Mouse (Mus musculus) midbrain, embryonic 12.5 days (tissue): Measurements from ENCODE around the gene Pklr. TPM values are rescaled to one million over a fixed set of nuclear protein-coding genes. Genes with fewer than 3 reads are reported as not detected.

ENCODE experiments used
- ATAC-seq: fragments of 200-750 bp; cut with Nextera tagmentation; 2 replicates; pipeline ENCODE4 v1.8.0; 2017; ENCODE audit warnings: low read depth, moderate TSS enrichment, moderate library complexity; ENCODE audit not compliant: low FRiP score
- H3K27ac ChIP-seq: fragments of 300-500 bp; sonication (generic); replicated peaks from 2 replicates; pipeline ENCODE4 v1.5.1; 2016; ENCODE audit warnings: mild to moderate bottlenecking
- H3K27me3 ChIP-seq: fragments of 300-500 bp; sonication (generic); 2 replicates; pipeline ENCODE4 v1.6.1; 2016; ENCODE audit warnings: mild to moderate bottlenecking
- H3K36me3 ChIP-seq: fragments of 300-500 bp; sonication (generic); 2 replicates; pipeline ENCODE4 v1.6.1; 2016
- H3K4me1 ChIP-seq: fragments of 300-500 bp; sonication (generic); 2 replicates; pipeline ENCODE4 v1.6.1; 2016
- H3K4me2 ChIP-seq: fragments of 300-500 bp; sonication (generic); replicated peaks from 2 replicates; pipeline ENCODE4 v1.6.1; 2016; ENCODE audit warnings: mild to moderate bottlenecking, moderate library complexity
- H3K4me3 ChIP-seq: fragments of 300-500 bp; sonication (generic); 2 replicates; pipeline ENCODE4 v1.5.1; 2016; ENCODE audit warnings: mild to moderate bottlenecking
- H3K9ac ChIP-seq: fragments of 300-500 bp; sonication (generic); replicated peaks from 2 replicates; pipeline ENCODE4 v1.6.1; 2016; ENCODE audit warnings: mild to moderate bottlenecking, moderate library complexity
- H3K9me3 ChIP-seq: fragments of 300-500 bp; sonication (generic); 2 replicates; pipeline ENCODE4 v1.6.1; 2016; ENCODE audit warnings: mild to moderate bottlenecking
- WGBS: fragments of 180-500 bp; shearing (Covaris S2); methylation state at CpG from one replicate; pipeline ENCODE4 v1.1.7; 2016; 5-methylcytosine and 5-hydroxymethylcytosine counted together
- polyA plus RNA-seq: library from polyadenylated mRNA; unstranded; fragments of >200 nt; fragmentation: Nextera tagmentation; extraction: Ambion mirVana; gene quantifications from 2 replicates; pipeline ENCODE4 v1.2.1, GENCODE M21; 2016

The Pklr gene
- polyA plus RNA-seq, 1 experiment from 2014 or later = 0.33 TPM

GRCm38 (mm10) chr3:89187197-89187596 is 51.3 kb downstream of the Pklr start:
- peaks cover 8% of the 10 kb centered on the region; the same call in 1 of the 2 replicates for H3K36me3 ChIP-seq
- H3K4me1 ChIP-seq = peaks cover 44% of the 10 kb centered on the region
- 35% methylated on average over 23 of the region's 23 CpGs for WGBS
- no peak overlapping the region for H3K4me3 ChIP-seq
- no peak overlapping the region for H3K9ac ChIP-seq
- no peaks in the 10 kb centered on the region for H3K9me3 ChIP-seq
- ATAC-seq = no peak
- H3K27me3 ChIP-seq = peaks cover 18% of the 10 kb centered on the region
- H3K4me2 ChIP-seq = no peak overlapping the region
- no peak overlapping the region for H3K27ac ChIP-seq

GRCm38 (mm10) chr3:89187690-89188477 is 51.9 kb downstream of the Pklr start:
- Histone ChIP-seq H3K9ac (no peak overlapping the region), H3K4me2 (no peak overlapping the region), H3K36me3 (peaks cover 7% of the 10 kb centered on the region; the same call in 1 of the 2 replicates), H3K4me1 (peaks cover 41% of the 10 kb centered on the region), H3K9me3 (no peaks in the 10 kb centered on the region), H3K27me3 (peaks cover 18% of the 10 kb centered on the region), H3K27ac (no peak overlapping the region), H3K4me3 (no peak overlapping the region)
- ATAC-seq = no peak
- 59% methylated on average over 18 of the region's 18 CpGs for WGBS

DNA sequence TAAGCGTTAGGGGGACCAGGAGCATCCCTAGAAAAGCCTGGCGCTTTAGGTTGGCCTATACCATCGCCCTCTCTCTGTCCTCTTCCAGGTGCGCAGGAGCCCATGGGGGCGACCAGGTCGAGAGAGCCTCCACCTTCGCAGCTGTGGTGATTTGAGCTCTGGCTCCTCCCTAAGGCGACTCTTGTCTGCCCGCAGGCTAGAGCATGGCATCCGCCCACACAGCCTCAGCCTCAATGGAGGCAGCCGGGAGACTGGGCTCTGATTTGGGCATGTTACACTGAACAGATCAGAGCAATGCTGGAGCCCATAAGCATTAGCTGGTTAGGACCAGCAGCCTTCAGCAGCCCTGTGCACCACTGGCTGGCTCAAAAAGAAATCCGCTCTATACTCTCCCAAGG is 52.5 kb downstream of the Pklr start:
- Histone ChIP-seq H3K4me2 (no peak overlapping the region), H3K4me1 (peaks cover 38% of the 10 kb centered on the region), H3K9ac (no peak overlapping the region), H3K36me3 (peaks cover 7% of the 10 kb centered on the region; the same call in 1 of the 2 replicates), H3K27me3 (peaks cover 18% of the 10 kb centered on the region), H3K4me3 (no peak overlapping the region), H3K27ac (no peak overlapping the region), H3K9me3 (no peaks in the 10 kb centered on the region)
- 65% methylated on average over 12 of the region's 12 CpGs for WGBS
- no peak for ATAC-seq

GRCm38 (mm10) chr3:89190436-89190835 is 54.5 kb downstream of the Pklr start:
- peaks cover 7% of the 10 kb centered on the region; the same call in 1 of the 2 replicates for H3K36me3 ChIP-seq
- H3K9ac ChIP-seq = no peak overlapping the region
- peaks cover 18% of the 10 kb centered on the region for H3K27me3 ChIP-seq
- no peak overlapping the region for H3K27ac ChIP-seq
- no peak for ATAC-seq
- no peak overlapping the region for H3K4me2 ChIP-seq
- H3K9me3 ChIP-seq = no peaks in the 10 kb centered on the region
- peaks cover 20% of the 10 kb centered on the region for H3K4me1 ChIP-seq
- 87% methylated on average over 8 of the region's 8 CpGs for WGBS
- no peak overlapping the region for H3K4me3 ChIP-seq

DNA sequence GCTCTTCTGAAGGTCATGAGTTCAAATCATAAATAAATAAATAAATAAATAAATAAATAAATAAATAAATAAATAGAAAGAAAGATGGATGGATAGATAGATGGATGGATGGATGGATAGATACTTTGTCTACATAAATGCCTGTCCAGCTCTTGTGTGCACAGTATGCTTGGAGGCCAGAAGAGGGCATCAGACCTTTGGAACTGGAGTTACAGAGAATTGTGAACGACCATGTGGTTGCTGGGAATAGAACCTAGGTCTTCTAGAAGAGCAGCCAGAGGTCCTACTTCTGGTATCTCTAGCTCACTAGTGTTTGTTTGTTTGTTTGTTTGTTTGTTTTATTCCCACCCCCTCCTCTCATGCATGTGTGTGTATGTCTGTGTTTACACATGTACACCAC is 57.4 kb downstream of the Pklr start:
- 0 out of 2 replicates have a peak, but pooled peaks cover 4% of the 10 kb centered on the region for H3K27me3 ChIP-seq
- no peak overlapping the region for H3K4me3 ChIP-seq
- H3K9me3 ChIP-seq = no peaks in the 10 kb centered on the region
- 65% methylated on average over 1 of the region's 1 CpGs for WGBS
- no peak overlapping the region for H3K4me2 ChIP-seq
- H3K27ac ChIP-seq = no peak overlapping the region
- H3K36me3 ChIP-seq = peaks cover 4% of the 10 kb centered on the region; the same call in 1 of the 2 replicates
- ATAC-seq = no peak
- H3K4me1 ChIP-seq = peaks cover 8% of the 10 kb centered on the region
- H3K9ac ChIP-seq = no peak overlapping the region

DNA sequence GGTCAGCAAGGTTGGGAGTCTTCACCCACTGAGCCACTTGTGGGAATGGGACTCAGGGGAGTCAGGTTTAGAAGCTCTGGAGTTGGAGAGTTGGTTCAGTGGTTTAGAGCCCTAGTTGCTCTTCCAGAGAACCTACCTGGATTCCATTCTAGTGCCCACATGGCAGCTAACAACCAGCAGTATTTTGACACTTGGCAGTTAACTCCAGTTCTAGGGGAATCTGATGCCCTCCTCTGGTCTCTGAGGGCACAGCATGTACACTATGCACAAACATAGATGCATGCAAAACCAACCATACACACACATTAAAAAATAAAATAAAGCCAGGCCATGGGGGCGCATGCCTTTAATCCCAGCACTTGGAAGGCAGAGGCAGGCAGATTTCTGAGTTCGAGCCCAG is 57.9 kb downstream of the Pklr start:
- no peak overlapping the region for H3K4me3 ChIP-seq
- H3K9ac ChIP-seq = no peak overlapping the region
- ATAC-seq = no peak
- no peaks in the 10 kb centered on the region for H3K9me3 ChIP-seq
- H3K27ac ChIP-seq = no peak overlapping the region
- H3K4me2 ChIP-seq = no peak overlapping the region
- WGBS = 89% methylated on average over 2 of the region's 2 CpGs
- no peaks in the 10 kb centered on the region for H3K27me3 ChIP-seq
- no peaks in the 10 kb centered on the region for H3K36me3 ChIP-seq
- peaks cover 8% of the 10 kb centered on the region for H3K4me1 ChIP-seq

Other genes starting within 250 kb of the Pklr start
- gene Msto1, start 222.1 kb upstream of the Pklr start, polyA plus RNA-seq = 44.3 and 46.1 TPM in 2 replicates
- 22.5 and 23.7 TPM in 2 replicates for gene Ash1l, start 185.5 kb upstream of the Pklr start, polyA plus RNA-seq
- gene Dap3, start 185.0 kb upstream of the Pklr start, polyA plus RNA-seq = 124 and 137 TPM in 2 replicates
- 49.8 and 50.9 TPM in 2 replicates for gene Rusc1, start 42.8 kb upstream of the Pklr start, polyA plus RNA-seq
- gene Gm43738, start 35.0 kb upstream of the Pklr start, polyA plus RNA-seq = 0.13 TPM in 1 of 2 replicates, not detected in the other
- 307 and 361 TPM in 2 replicates for gene Fdps, start 34.2 kb upstream of the Pklr start, polyA plus RNA-seq
- gene Hcn3, start 24.1 kb downstream of the Pklr start, polyA plus RNA-seq = 17.1 and 22.0 TPM in 2 replicates
- gene Clk2, start 28.7 kb downstream of the Pklr start, polyA plus RNA-seq = 42.3 and 46.5 TPM in 2 replicates
- gene Scamp3, start 41.3 kb downstream of the Pklr start, polyA plus RNA-seq = 94.2 and 97.1 TPM in 2 replicates
- gene Fam189b, start 47.0 kb downstream of the Pklr start, polyA plus RNA-seq = 29.5 and 30.3 TPM in 2 replicates
- 42.4 and 45.8 TPM in 2 replicates for gene Gba, start 66.8 kb downstream of the Pklr start, polyA plus RNA-seq
- gene Thbs3, start 79.0 kb downstream of the Pklr start, polyA plus RNA-seq = 105 and 107 TPM in 2 replicates
- 183 and 185 TPM in 2 replicates for gene Mtx1, start 90.9 kb downstream of the Pklr start, polyA plus RNA-seq
- gene Muc1, start 92.9 kb downstream of the Pklr start, polyA plus RNA-seq = 3.8 and 5.2 TPM in 2 replicates
- 253 and 255 TPM in 2 replicates for gene Krtcap2, start 109.8 kb downstream of the Pklr start, polyA plus RNA-seq
- gene Trim46, start 110.2 kb downstream of the Pklr start, polyA plus RNA-seq = 25.1 and 25.5 TPM in 2 replicates
- 72.2 and 76.1 TPM in 2 replicates for gene Dpm3, start 123.2 kb downstream of the Pklr start, polyA plus RNA-seq
- 38.1 and 39.6 TPM in 2 replicates for gene Slc50a1, start 134.4 kb downstream of the Pklr start, polyA plus RNA-seq
- 9.5 and 11.0 TPM in 2 replicates for gene Efna1, start 145.0 kb downstream of the Pklr start, polyA plus RNA-seq
- 10.7 and 11.1 TPM in 2 replicates for gene Efna3, start 186.8 kb downstream of the Pklr start, polyA plus RNA-seq
- gene Efna4, start 201.9 kb downstream of the Pklr start, polyA plus RNA-seq = 16.8 and 17.3 TPM in 2 replicates
- 35.0 and 37.0 TPM in 2 replicates for gene Adam15, start 213.9 kb downstream of the Pklr start, polyA plus RNA-seq
- 0.22 and 0.29 TPM in 2 replicates for gene Dcst2, start 225.8 kb downstream of the Pklr start, polyA plus RNA-seq
- gene Dcst1, start 229.1 kb downstream of the Pklr start, polyA plus RNA-seq = 0.20 and 0.65 TPM in 2 replicates